Mouse (Mus musculus): ENCODE data around the gene Lrrc8d.

Gene Lrrc8d

GRCm38 (mm10) chr5:105718138-105718670 is 18.4 kb downstream of the Lrrc8d start:
- DNase-seq, result no peak

- DNase-seq, result no peak
Measured at GRCm38 (mm10) chr5:105721267-105721666, 21.5 kb downstream of the Lrrc8d start.

- DNase-seq, result no peak
Measured at GRCm38 (mm10) chr5:105722807-105723206, 23.0 kb downstream of the Lrrc8d start.

DNA sequence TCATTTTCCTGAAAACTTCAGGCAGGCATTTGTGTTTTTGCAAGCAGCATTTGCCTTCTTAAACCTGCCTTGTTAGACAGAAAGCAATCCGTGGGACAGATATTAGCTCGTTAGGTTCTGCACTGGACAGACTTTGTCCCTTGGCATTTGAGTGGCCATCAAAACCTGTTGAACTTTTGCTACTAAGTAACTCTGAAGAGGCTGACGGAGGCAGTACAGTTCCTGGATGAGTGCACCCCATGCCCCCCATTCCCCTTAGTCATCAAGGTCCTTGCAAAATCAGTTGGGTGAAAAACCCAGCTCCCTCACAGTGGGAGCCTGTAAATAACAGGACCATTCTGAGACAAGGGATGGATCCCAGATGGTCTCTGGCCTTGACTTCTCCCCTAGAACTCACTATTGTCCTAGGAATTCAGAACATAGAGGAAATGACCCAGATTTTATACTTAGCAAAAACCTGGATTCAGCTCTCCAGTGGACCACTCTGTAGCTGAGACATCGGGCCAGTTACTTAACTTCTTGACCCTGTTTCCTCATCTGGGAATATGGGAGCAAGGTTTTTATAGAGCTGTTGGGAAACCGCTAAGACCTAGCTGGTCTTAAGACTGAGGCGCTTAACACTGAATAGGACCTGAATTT is 30.5 kb downstream of the Lrrc8d start:
- no peak for DNase-seq

DNA sequence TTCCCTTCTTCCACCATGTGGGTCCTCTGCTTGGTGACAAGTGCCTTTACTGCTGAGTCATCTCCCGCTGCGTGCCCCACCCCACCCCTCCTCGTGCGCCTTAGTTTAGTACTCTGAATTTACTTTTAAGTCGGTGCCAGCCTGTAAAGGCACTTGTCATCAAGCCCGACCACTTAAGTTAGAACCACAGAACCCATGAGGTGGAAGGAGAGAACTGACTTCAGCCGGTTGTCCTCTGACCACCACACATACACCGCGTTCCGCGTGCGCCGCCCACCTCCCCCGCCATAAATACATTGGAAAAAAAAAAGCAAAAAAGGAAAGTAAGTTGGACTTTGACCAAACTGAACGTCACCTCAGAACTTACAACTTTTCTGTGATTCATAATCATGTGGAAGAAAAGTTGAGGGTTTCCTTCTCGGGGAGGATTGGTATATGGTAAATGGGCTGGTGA is 31.4 kb downstream of the Lrrc8d start:
- peak; percentile 23 for DNase-seq

- DNase-seq, result peak; percentile 73
Measured at GRCm38 (mm10) chr5:105731627-105732432, 32.1 kb downstream of the Lrrc8d start.

DNA sequence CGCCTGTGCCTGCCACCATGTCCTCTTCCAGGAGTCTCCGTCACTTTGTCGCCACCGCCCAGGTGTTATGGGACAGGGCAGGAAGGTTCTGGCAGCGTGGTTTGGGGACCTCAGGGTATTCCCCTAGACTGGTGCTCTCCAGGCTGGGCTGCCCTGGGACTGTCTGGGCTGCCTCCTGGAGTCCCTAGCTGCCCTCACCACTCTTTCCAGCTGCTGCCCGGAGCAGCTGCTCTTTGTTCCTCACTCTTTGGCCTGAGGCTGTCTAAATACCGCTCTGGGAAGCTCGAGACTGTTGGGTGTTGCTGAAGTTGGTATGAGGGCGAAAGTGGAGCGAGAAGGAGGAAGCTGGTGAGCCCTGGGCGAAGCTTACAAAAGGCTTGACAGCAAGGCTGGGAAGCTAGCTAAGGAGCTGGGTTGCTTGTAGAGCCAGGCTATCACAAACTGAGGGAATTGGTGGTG is 32.7 kb downstream of the Lrrc8d start:
- DNase-seq, result no peak

GRCm38 (mm10) chr5:105733226-105733625 is 33.5 kb downstream of the Lrrc8d start:
- no peak for DNase-seq

DNA sequence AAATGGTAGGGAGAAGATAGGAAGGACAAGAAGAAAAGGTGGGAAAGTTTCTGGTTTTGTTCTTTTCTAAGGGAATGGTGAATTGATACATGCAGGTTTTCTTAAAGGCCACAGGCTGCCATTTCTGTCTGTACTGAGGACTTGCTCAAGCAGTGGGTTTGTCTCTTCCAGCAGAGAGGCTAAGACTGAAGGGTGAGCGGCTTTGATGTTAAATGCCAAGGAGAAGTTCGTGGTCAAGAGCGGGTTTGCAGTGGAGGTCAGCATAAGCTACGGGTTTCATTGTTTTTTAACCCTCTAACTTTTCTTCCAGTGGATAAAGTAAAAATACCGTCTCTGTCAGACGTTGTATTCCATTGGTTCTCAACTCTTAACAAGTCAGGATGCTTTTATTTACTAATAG is 36.6 kb downstream of the Lrrc8d start:
- no peak for DNase-seq

DNA sequence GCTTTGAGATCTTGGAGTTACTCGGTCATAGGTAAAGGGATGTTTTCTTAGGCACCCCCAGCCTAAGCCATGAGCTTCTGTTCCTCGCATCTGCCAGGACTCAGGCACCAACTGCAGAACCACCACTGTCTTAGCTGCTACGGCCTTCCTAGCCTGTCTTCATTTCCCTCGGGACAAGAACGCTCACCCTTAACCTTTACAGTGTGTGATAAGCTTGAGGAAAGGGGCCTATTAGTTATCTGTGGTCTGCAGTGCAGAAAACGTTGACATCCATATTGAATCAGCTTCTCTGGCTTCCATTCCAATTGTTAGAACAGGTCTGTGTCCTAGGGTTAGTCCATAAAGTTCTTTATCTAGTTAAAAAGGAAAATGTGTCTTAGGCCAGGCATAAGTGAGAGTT is 37.4 kb downstream of the Lrrc8d start:
- no peak for DNase-seq

GRCm38 (mm10) chr5:105740437-105740836 is 40.7 kb downstream of the Lrrc8d start:
- no peak for DNase-seq

DNA sequence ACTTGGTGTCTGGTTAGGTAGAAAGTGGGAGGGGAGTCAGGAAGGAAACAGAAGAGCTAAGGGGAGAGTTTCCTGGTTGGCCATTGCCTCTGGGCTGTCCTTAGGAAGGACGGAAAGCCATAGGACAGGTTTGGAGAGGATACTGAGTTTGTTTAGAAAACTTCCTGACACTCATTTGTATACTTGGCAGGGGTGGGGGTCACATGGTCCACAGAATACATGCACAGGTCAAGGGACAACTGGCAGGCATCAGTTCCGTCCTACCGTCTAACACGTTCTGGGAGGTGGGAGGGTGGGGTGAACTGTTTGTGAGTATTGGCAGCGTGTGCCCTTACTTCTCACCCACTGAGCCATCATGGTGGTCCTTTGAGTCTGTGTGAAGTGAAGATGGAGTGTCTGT is 42.9 kb downstream of the Lrrc8d start:
- no peak for DNase-seq

DNA sequence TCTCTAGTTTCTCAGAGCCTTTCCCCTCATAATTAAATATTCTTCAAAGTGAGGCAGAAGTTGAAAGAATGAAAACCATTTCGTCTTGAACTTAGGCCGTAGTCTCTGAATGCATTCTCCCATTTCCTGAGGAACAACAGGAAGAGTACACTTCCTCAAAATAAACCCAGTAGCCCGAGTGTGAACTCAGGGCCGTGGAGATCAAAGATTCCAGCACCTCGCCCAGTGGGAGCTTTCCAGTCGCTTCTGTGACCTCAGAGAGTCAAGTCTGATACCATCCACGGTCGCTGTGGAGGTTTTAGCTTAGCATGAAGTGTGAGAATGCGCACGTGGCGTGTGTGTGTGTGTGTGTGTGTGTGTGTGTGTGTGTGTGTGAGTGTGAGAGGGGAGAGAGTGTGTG is 45.6 kb downstream of the Lrrc8d start:
- no peak for DNase-seq

GRCm38 (mm10) chr5:105745927-105746454 is 46.2 kb downstream of the Lrrc8d start:
- no peak for DNase-seq

DNA sequence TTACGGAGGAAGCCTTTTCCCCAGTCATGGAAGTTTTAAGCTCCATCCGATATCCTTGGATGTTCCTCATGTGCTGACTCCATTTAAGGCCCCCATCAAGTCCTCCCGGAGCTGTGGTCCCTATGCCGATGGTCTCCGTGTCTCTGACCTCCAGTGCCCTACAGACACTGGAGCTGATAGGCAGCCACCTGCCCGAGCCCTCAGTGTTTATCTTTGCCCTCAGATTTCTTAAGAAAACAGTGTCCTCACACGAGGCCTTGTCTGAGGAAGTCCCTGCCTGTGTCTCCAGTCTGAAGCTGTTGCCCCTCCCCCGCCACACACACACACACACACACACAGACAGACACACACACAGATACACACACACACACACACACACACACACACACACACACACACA is 55.0 kb downstream of the Lrrc8d start:
- no peak for DNase-seq

DNA sequence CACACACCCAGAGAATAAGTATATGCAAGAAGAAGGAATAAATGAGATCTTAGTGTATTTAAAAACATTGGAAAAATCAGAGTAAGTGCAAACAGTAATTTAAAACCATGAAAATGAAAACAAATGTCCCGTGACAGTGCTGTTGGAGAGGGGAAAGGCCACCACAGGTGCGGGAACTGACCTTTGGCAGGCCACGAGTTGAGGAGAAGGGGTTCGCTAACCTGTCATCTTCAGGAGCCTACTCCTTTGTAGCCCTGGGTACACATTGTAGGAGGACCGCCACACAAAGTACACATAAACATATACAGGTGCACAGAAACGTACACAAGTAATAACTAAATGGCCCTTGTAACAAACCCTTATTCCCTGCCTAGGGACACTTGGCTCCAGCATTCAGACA is 55.7 kb downstream of the Lrrc8d start:
- no peak for DNase-seq

DNA sequence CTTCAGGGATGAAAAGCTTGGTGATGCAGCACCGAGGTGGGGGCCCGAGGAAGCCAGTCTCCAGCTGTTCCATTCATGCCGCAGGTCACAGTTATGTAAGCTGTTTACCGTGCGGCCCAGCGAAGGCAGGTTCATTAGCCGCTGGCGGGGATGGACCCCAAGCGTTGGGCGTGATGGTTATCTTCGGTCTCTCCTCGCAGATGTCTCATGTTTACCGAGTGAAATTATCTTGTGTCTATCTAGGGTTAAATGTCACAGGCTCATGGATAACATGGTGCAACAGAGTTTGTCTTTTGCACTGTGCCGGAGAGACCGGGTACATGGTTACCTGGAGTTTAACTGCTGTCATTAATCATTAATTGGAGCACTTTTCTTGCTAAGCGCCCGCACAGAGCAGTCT is 58.2 kb downstream of the Lrrc8d start:
- DNase-seq, result no peak

- DNase-seq, result no peak
Measured at GRCm38 (mm10) chr5:105758866-105759265, 59.1 kb downstream of the Lrrc8d start.

DNA sequence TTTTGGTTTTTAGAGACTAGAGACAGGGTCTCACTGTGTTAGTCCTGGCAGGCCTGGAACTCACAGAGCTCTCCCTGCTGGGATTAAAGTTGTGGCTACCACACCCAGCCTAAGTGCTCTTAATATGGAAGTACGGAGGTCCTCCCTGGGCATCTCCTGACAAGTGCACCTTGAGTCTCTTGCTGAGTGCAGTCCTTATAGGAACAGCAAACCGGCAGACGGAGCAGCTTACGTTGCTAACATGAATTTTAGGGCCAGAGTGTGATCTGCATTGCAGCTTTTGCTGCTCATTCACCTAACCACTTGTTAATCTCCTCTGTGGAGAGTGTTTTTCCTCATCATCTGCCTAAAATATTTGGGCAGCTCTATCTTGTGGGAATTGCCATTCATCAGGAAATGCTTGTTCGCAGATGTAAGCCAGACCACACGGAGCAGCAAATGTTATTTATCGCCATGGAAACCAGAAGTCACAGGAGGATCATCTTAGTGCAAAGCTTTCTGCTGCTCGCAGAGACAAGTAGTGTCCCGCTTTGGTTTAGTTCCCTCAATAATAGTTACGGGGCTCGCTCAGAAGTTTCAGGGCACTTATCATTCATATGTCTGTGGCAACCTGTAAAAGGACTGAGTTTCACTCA is 62.2 kb downstream of the Lrrc8d start:
- DNase-seq, result no peak

GRCm38 (mm10) chr5:105764369-105764768 is 64.6 kb downstream of the Lrrc8d start:
- DNase-seq, result no peak

DNA sequence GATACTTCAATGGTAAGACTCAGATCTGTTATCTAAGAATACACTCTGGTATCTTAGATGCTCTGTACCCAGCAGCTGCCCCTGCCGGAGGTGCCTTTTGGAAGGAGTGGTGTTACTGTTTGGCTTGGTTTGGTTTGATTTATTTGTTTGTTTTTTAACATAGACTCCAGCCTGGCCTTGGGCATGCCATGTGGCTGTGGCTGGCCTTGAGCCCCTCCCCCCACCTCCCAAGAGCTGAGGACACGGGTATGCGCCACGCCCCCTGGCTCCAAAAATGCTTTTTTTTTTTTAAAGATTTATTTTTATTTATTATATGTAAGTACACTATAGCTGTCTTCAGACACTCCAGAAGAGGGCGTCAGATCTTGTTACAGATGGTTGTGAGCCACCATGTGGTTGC is 65.6 kb downstream of the Lrrc8d start:
- DNase-seq, result no peak

GRCm38 (mm10) chr5:105776368-105776767 is 76.6 kb downstream of the Lrrc8d start:
- DNase-seq, result no peak

DNA sequence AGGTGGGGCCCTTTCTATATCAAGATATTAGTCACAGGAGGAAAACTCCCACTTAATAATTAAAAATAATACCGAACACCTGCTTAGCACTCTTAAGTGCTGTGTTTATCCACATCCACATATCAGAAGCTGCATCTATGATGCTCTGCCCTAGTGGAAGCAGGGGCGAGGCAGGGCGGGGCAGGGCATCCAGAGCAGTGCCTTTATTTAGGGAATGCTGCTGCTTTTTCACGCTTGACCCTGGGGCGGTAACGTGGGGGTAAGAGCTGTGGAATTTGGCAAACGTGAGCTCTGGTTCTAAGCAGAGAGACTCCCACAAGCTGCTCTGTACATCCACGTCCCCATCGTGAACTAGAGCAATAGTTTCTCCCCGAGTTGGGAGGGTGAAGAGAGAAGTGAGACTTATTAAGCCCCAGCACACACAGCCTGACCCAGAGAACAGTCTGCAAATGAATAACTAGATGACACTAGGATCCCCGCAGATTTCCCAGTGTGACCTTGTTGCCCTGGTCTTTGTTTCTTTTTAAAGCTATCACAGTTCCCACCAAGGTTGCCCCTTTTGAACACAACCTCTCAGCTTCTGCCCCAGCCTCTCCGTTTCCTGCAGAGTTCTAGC is 77.3 kb downstream of the Lrrc8d start:
- DNase-seq, result no peak

Measured in thymus, postnatal 25 days (tissue).